Mouse (Mus musculus) lung, postnatal 14 days (tissue): Measurements from ENCODE around the gene Dcx.

Experiments
- DNase-seq: peaks from one replicate; pipeline ENCODE4 v3.0.0; 2021

Gene Dcx

DNA sequence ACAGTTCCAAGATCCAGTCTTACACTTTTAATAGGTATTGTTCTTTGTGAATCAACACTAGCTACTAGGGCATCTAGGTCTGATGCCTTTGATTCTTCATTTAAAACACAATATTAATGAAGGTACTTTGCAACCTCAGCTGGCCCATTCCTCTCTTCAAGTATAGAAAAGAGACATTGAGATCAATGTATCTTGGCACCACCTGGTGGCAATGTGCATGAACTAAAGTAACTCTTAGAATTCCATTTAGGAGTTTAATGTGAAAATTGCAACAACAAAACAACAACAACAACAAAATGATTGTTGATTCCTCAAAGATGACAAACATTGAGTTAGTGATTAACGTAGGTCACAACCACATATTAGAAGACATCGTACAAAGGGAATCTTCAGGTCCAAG lies 114.2 kb downstream of the Dcx start:
- no peak for DNase-seq

DNA sequence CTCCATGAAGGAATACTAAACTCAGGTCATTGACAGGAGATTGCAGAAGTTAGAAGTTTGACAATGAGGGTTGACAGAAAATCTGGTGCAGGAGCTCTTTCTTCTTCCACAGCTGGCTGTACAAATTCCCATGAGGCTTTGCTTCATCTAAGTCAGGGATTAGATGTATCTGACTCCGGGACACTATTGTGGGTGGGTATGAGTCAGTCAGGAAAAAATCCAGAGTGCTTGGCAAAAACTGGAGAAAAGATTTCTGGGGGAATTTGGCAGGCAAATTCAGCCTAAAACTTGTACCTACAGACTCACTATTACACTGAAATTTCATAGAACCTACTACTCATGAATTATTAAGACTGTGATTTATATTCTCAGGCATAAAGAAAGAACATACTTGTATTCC lies 117.2 kb downstream of the Dcx start:
- DNase-seq = no peak
